Mouse (Mus musculus): Measurements from ENCODE around the gene Mis18a. TPM values are rescaled to one million over a fixed set of nuclear protein-coding genes. Genes with fewer than 3 reads are reported as not detected.

Mis18a gene
- polyA plus RNA-seq, 1 experiment from 2014 or later, result 50.1 TPM

DNA sequence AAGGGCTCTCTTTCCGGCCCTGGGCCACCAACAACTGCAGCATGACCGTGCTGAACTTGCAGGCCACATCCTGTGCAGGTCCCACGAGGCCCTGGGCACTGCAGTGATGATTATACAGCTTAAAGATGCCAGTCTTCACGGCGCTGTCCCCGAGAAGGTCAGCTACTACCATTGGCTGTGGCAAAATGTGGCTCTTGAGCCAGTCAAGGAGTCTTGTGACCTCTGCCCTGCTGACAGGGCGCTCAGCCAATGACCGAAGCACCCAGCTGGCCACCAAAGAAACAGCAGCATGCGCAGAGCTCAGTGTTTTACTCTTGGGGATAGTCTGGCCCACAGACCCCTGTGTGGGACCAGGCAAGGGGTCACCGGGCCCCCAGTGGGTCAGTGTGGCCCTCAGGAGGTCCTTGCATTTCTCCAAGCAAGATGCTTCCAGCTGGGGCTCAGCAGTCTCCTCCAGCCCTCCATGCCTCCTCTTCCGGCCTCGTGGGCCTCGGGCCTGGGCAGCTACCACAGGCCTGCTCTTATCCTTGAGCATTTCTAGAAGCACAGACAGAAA is 26.3 kb upstream of the Mis18a start:
- H3K36me3 ChIP-seq (ENCODE audit: control insufficient read depth, insufficient read depth, low read length), result peaks cover 58% of the 10 kb centered on the region
- no peaks in the 10 kb centered on the region for H3K4me1 ChIP-seq (ENCODE audit: control insufficient read depth, insufficient read depth, low read length)
- no peak overlapping the region for H3K4me3 ChIP-seq (ENCODE audit: low read depth, low read length)
- H3K9ac ChIP-seq (ENCODE audit: low read depth, low read length), result no peak overlapping the region
- ATAC-seq (ENCODE audit: low read depth), result no peak
- no peaks in the 10 kb centered on the region for H3K27me3 ChIP-seq (replicated peaks; ENCODE audit: control insufficient read depth, insufficient read depth, low read length)
- 86% methylated on average over 12 of the region's 13 CpGs for WGBS
- no peak for DNase-seq (ENCODE audit: low spot score)
- no peak overlapping the region for H3K27ac ChIP-seq (replicated peaks; ENCODE audit: low read depth, low read length)
- no peak overlapping the region for H3K4me2 ChIP-seq (ENCODE audit: low read depth, low read length)
- no peaks in the 10 kb centered on the region for H3K9me3 ChIP-seq (ENCODE audit: control insufficient read depth, low read length)

- DNase-seq (ENCODE audit: low spot score), result no peak
- Histone ChIP-seq H3K4me2 (ENCODE audit: low read depth, low read length) (no peak overlapping the region), H3K4me1 (ENCODE audit: control insufficient read depth, insufficient read depth, low read length) (no peaks in the 10 kb centered on the region), H3K4me3 (ENCODE audit: low read depth, low read length) (no peak overlapping the region), H3K9me3 (ENCODE audit: control insufficient read depth, low read length) (no peaks in the 10 kb centered on the region), H3K27me3 (replicated peaks; ENCODE audit: control insufficient read depth, insufficient read depth, low read length) (no peaks in the 10 kb centered on the region), H3K27ac (replicated peaks; ENCODE audit: low read depth, low read length) (no peak overlapping the region), H3K36me3 (ENCODE audit: control insufficient read depth, insufficient read depth, low read length) (peaks cover 26% of the 10 kb centered on the region), H3K9ac (ENCODE audit: low read depth, low read length) (no peak overlapping the region)
- 92% methylated on average over 7 of the region's 7 CpGs for WGBS
- ATAC-seq (ENCODE audit: low read depth), result no peak
Observed at GRCm38 (mm10) chr16:90748169-90748568, 21.0 kb upstream of the Mis18a start.

DNA sequence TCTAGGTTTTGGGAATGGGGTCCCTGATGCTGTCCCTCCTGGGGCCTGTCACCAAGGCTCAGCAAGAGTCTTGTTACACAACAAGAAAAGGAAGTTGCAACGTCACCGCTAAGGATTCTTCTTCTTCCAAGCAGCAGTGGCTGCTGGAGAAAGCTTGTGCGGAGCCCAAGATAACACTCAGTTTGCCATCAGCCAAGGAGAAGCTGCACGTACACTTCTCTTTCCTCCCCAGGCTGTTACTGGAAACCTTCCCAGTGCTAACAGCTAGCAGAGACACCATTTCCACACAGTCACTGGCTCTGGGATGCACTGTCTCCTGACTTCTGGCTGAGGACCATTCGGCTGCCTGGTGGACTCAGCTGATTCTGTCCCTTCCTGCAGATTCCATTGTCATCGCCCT is 19.9 kb upstream of the Mis18a start:
- H3K36me3 ChIP-seq (ENCODE audit: control insufficient read depth, insufficient read depth, low read length), result peaks cover 17% of the 10 kb centered on the region
- ATAC-seq (ENCODE audit: low read depth), result no peak
- H3K9me3 ChIP-seq (ENCODE audit: control insufficient read depth, low read length), result no peaks in the 10 kb centered on the region
- no peaks in the 10 kb centered on the region; the same call in 1 of the 2 replicates for H3K4me1 ChIP-seq (ENCODE audit: control insufficient read depth, insufficient read depth, low read length)
- H3K4me3 ChIP-seq (ENCODE audit: low read depth, low read length), result no peak overlapping the region
- WGBS, result 81% methylated on average over 6 of the region's 6 CpGs
- H3K27me3 ChIP-seq (replicated peaks; ENCODE audit: control insufficient read depth, insufficient read depth, low read length), result no peaks in the 10 kb centered on the region
- no peak for DNase-seq (ENCODE audit: low spot score)
- H3K4me2 ChIP-seq (ENCODE audit: low read depth, low read length), result no peak overlapping the region
- no peak overlapping the region for H3K27ac ChIP-seq (replicated peaks; ENCODE audit: low read depth, low read length)
- no peak overlapping the region for H3K9ac ChIP-seq (ENCODE audit: low read depth, low read length)

DNA sequence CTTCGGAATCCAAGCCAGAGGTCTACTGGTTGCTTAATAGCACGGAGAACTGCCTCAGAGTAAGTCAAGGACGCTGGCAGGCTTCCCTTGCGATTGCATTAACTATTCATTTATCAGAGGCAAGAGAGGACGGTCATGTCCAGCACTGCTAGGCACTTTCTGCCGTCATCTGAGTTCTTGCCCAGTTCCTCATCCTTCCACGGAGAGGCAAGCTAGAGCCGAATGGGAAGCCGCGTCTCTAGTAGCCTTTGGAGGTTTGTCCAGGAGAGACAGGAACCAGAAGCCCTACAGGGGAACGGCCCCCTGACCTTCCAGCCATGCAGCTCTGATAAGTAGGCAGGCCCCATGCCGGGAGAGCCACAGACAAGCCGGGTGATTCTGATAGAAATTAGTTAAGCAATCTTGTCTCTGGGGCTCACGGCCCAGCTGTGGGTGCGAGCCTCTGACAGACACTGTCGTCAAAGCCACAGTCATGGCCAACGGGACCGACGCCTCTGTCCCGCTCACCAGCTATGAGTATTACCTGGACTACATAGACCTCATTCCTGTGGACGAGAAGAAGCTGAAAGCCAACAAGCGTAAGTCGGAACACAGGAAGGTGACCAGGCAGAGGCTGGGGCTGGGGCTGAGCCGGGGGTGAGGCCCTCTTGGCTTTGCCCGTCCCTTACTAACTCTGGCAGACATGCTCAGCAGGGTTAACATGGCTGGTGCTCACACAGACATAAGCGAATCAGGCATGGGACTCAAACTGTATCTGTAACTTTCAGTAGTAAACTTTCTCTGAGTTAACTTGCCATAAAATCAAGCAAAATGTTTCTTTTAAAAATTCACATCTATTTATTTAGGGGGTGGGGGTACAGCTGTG is 11.1 kb upstream of the Mis18a start, which contains the start of gene Mrap:
Mrap (plus strand) TSS at position 116 of the 865 bp plus-strand sequence.
- ATAC-seq (ENCODE audit: low read depth) (no peak), DNase-seq (ENCODE audit: low spot score) (no peak)
- Histone ChIP-seq H3K27me3 (replicated peaks; ENCODE audit: control insufficient read depth, insufficient read depth, low read length) (no peaks in the 10 kb centered on the region), H3K4me2 (ENCODE audit: low read depth, low read length) (no peak within 1 kb of the TSS), H3K36me3 (ENCODE audit: control insufficient read depth, insufficient read depth, low read length) (no peaks in the 10 kb centered on the region), H3K4me3 (ENCODE audit: low read depth, low read length) (no peak within 1 kb of the TSS), H3K9ac (ENCODE audit: low read depth, low read length) (no peak within 1 kb of the TSS), H3K27ac (replicated peaks; ENCODE audit: low read depth, low read length) (no peak within 1 kb of the TSS), H3K9me3 (ENCODE audit: control insufficient read depth, low read length) (no peaks in the 10 kb centered on the region), H3K4me1 (ENCODE audit: control insufficient read depth, insufficient read depth, low read length) (no peaks in the 10 kb centered on the region; the same call in 1 of the 2 replicates)
- WGBS, result 81% methylated on average over 26 of the region's 26 CpGs

- H3K4me2 ChIP-seq (ENCODE audit: low read depth, low read length), result no peak overlapping the region
- H3K27ac ChIP-seq (replicated peaks; ENCODE audit: low read depth, low read length), result no peak overlapping the region
- DNase-seq (ENCODE audit: low spot score), result no peak
- no peaks in the 10 kb centered on the region; the same call in 1 of the 2 replicates for H3K4me1 ChIP-seq (ENCODE audit: control insufficient read depth, insufficient read depth, low read length)
- H3K27me3 ChIP-seq (replicated peaks; ENCODE audit: control insufficient read depth, insufficient read depth, low read length), result no peaks in the 10 kb centered on the region
- H3K4me3 ChIP-seq (ENCODE audit: low read depth, low read length), result no peak overlapping the region
- no peak for ATAC-seq (ENCODE audit: low read depth)
- no peaks in the 10 kb centered on the region for H3K9me3 ChIP-seq (ENCODE audit: control insufficient read depth, low read length)
- no peaks in the 10 kb centered on the region for H3K36me3 ChIP-seq (ENCODE audit: control insufficient read depth, insufficient read depth, low read length)
- H3K9ac ChIP-seq (ENCODE audit: low read depth, low read length), result no peak overlapping the region
- WGBS, result 61% methylated on average over 10 of the region's 10 CpGs
Observed at GRCm38 (mm10) chr16:90736672-90737270, 9.6 kb upstream of the Mis18a start.

- H3K27me3 ChIP-seq (replicated peaks; ENCODE audit: control insufficient read depth, insufficient read depth, low read length), result no peaks in the 10 kb centered on the region
- H3K4me2 ChIP-seq (ENCODE audit: low read depth, low read length), result no peak overlapping the region
- DNase-seq (ENCODE audit: low spot score), result no peak
- 73% methylated on average over 4 of the region's 4 CpGs for WGBS
- H3K4me1 ChIP-seq (ENCODE audit: control insufficient read depth, insufficient read depth, low read length), result no peaks in the 10 kb centered on the region
- H3K9me3 ChIP-seq (ENCODE audit: control insufficient read depth, low read length), result peaks cover 4% of the 10 kb centered on the region; the same call in 1 of the 2 replicates
- H3K36me3 ChIP-seq (ENCODE audit: control insufficient read depth, insufficient read depth, low read length), result no peaks in the 10 kb centered on the region
- H3K27ac ChIP-seq (replicated peaks; ENCODE audit: low read depth, low read length), result no peak overlapping the region
- H3K9ac ChIP-seq (ENCODE audit: low read depth, low read length), result no peak overlapping the region
- no peak for ATAC-seq (ENCODE audit: low read depth)
- H3K4me3 ChIP-seq (ENCODE audit: low read depth, low read length), result no peak overlapping the region
Observed at GRCm38 (mm10) chr16:90735611-90736010, 8.4 kb upstream of the Mis18a start.

GRCm38 (mm10) chr16:90726600-90727227 is 490 bp downstream of the Mis18a start:
- H3K27ac ChIP-seq (replicated peaks; ENCODE audit: low read depth, low read length), result 0 out of 2 replicates have a peak overlapping the region, but pooled peaks have one; percentile 13
- no peaks in the 10 kb centered on the region for H3K27me3 ChIP-seq (replicated peaks; ENCODE audit: control insufficient read depth, insufficient read depth, low read length)
- H3K9ac ChIP-seq (ENCODE audit: low read depth, low read length), result peak overlapping the region; percentile 80
- peak overlapping the region; percentile 93 for H3K4me2 ChIP-seq (ENCODE audit: low read depth, low read length)
- peaks cover 18% of the 10 kb centered on the region for H3K36me3 ChIP-seq (ENCODE audit: control insufficient read depth, insufficient read depth, low read length)
- peaks cover 4% of the 10 kb centered on the region; the same call in 1 of the 2 replicates for H3K4me1 ChIP-seq (ENCODE audit: control insufficient read depth, insufficient read depth, low read length)
- peak overlapping the region; percentile 62 for H3K4me3 ChIP-seq (ENCODE audit: low read depth, low read length)
- peaks cover 4% of the 10 kb centered on the region; the same call in 1 of the 2 replicates for H3K9me3 ChIP-seq (ENCODE audit: control insufficient read depth, low read length)
- peak; percentile 48 for ATAC-seq (ENCODE audit: low read depth)
- DNase-seq (ENCODE audit: low spot score), result no peak
- 6% methylated on average over 34 of the region's 38 CpGs for WGBS

DNA sequence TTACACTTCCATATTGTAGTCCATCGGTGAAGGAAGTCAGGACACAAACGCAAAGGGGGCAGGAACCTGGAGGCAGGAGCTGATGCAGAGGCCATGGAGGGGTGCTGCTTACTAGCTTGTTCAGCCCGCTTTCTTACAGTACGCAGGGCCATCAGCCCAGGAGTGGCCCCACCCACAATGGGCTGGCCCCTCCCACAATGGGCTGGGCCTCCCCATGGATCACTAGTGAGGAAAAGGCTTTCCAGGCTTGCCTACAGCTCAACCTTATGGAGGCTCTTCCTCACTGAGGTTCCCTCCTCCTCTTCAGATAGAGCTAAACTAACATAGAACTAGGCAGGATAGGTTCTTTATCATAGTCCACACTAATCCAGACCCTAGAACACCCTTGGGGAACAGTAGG is 3.2 kb downstream of the Mis18a start:
- ATAC-seq (ENCODE audit: low read depth), result no peak
- Histone ChIP-seq H3K9ac (ENCODE audit: low read depth, low read length) (no peak overlapping the region), H3K9me3 (ENCODE audit: control insufficient read depth, low read length) (no peaks in the 10 kb centered on the region), H3K4me1 (ENCODE audit: control insufficient read depth, insufficient read depth, low read length) (peaks cover 4% of the 10 kb centered on the region; the same call in 1 of the 2 replicates), H3K27me3 (replicated peaks; ENCODE audit: control insufficient read depth, insufficient read depth, low read length) (no peaks in the 10 kb centered on the region), H3K36me3 (ENCODE audit: control insufficient read depth, insufficient read depth, low read length) (peaks cover 37% of the 10 kb centered on the region), H3K27ac (replicated peaks; ENCODE audit: low read depth, low read length) (no peak overlapping the region), H3K4me3 (ENCODE audit: low read depth, low read length) (no peak overlapping the region), H3K4me2 (ENCODE audit: low read depth, low read length) (no peak overlapping the region)
- WGBS, result 93% methylated on average over 4 of the region's 4 CpGs
- DNase-seq (ENCODE audit: low spot score), result no peak
